Mouse (Mus musculus) R1 (cell line): Measurements from ENCODE around the gene Lrfn2.
A peak's percentile ranks its signal among the peaks of the same experiment; 100 is the strongest.

ENCODE experiments used
- DNase-seq: peaks from one replicate; pipeline ENCODE4 v3.0.0-alpha.2; 2018; ENCODE audit warnings: low read depth, low spot score

Gene Lrfn2

GRCm38 (mm10) chr17:48931621-48932405 lies at the start of gene Lrfn2:
Gene Lrfn2, plus strand, starts transcription at chr17:48932379.
- DNase-seq = peak; percentile 85

DNA sequence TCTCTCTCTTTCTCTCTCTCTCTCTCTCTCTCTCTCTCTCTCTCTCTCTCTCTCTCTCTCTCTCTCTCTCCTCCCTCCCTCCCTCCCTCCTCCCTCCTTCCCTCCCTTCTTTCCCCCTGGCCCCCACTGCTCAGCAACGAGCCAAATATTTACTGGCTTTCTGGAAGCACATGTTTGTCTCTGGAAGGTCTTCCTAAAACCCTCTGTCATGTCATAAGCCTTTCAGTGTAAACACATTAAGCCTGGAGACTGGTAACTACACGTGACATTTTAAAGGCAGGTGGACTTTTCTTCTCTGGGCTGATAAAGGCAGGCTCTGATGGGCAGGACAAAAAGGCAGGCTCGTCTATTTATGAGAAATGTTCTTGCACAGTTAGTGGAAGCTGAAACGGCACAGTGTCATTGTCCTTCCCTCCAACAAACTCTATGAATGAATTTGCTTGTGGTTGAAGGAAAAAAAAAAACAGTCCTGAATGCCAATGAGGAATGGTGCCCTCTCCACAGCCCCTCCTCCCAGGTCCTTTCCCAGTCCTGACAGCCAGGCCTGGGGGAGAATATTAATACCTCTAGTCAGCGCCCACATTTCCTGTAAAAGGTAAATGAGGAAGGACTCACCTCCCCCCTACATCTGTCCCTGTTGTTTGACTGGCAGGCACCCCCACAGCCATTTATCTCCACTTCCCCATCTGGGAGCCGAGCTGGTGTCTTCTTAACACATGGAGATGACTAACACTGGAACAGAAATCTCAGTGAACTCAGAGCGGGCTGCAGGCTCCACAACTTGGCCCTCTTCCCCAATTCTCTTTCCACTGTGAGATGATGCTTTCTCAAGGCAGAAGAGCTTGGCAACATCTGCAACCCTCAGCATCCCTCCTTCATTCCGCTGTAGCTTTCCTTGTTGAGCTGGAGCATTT lies 44.5 kb upstream of the Lrfn2 start:
- DNase-seq = no peak

DNA sequence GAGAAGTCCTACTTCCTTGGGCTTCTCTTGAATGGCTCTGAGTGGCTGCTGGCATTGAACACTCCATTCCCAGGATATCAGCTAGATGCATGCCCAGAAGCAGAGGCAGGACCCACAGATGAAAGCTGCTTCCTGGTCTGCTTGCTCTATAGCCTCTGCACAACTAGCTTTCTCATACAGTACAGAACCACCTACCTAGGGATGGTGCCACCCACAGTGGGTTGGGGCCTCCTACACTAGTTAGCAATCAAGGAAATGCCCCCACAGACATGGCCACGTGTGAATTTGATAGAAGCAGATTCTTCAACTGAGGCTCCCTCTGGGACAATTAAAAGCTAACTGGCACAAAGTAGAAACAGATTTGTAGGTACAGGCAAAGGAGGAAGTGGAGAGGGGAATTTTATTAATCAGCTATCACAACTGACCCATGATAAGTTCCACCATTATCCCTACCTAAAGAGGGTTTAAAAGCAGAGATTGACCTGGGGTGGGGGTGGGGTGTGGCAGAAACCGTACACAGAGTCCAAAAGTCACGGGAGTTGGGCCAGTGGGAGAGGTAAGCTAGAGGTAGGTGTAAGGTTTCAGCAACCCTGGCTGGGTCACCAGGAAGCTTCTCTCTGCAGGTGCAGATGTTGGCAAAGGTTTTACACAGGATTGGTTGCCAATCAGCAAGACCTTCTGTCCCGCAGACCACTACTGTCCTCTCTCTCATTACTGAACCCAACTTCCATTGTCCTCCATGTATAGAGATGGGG lies 26.7 kb upstream of the Lrfn2 start:
- DNase-seq = no peak

GRCm38 (mm10) chr17:48913437-48913836 lies 18.7 kb upstream of the Lrfn2 start:
- no peak for DNase-seq

DNA sequence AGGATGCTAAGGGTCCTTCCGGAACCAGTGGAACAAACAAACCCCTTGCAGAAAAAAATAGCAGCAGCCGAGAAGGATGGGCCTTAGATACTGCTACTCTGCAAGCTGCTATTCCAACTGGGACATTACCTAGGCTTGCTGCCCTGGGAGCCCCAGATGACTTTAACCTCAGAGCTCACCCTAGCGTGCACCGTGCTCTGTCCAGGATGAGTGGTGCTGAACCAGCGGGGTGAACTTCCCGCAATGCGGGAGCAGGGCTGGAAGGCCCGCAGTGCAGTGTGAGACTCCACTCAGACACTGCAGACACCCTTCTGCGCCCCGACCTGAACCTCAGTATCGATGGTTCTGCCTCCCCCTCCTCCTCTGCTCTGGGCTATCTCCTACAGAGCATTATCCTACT lies 14.8 kb upstream of the Lrfn2 start:
- peak; percentile 49 for DNase-seq

GRCm38 (mm10) chr17:48918458-48918857 lies 13.7 kb upstream of the Lrfn2 start:
- no peak for DNase-seq

GRCm38 (mm10) chr17:48922905-48923304 lies 9.3 kb upstream of the Lrfn2 start:
- no peak for DNase-seq

DNA sequence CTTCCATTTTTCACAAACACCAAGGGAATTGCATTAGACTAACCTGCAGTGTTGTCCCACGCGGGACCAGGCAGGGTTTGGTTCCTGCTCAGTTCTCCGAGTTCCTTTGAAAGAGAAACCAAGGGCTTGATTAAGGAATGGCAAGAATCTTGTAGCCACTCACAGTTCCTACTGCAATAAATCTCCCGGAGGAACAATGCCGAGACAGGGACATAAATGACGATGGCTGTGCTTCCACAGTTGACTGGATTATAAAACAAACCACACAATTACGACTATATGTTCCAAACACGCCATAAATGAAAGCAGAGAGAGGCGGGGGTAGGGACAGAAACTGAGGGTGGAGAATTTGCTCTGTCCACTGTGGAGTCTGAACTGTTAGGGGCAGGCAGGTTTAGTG lies 6.8 kb upstream of the Lrfn2 start:
- no peak for DNase-seq

DNA sequence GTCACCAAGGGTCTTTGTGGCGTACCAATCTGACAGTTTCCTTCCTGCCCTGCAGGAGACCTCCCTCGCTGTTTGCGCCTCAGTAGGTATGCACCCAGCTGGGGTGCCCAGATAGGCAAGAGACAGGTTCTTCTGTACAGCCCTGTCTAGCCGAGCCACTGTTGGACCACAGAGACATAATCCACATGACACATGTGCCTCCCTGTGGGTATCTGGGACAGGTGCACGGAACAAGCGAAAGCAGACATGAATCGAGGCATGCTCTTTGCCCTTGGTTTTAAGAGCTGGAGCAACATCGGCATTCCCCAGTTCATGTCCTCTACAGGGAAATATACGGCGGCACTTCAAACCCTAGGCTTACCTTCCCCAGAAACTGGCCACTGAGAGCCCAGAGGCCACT lies 1.2 kb upstream of the Lrfn2 start:
- DNase-seq = no peak

GRCm38 (mm10) chr17:48932406-48932906 lies 277 bp downstream of the Lrfn2 start:
- DNase-seq = peak; percentile 25

GRCm38 (mm10) chr17:48932916-48933315 lies 737 bp downstream of the Lrfn2 start:
- peak; percentile 8 for DNase-seq

GRCm38 (mm10) chr17:48935201-48935600 lies 3.0 kb downstream of the Lrfn2 start:
- DNase-seq = no peak

DNA sequence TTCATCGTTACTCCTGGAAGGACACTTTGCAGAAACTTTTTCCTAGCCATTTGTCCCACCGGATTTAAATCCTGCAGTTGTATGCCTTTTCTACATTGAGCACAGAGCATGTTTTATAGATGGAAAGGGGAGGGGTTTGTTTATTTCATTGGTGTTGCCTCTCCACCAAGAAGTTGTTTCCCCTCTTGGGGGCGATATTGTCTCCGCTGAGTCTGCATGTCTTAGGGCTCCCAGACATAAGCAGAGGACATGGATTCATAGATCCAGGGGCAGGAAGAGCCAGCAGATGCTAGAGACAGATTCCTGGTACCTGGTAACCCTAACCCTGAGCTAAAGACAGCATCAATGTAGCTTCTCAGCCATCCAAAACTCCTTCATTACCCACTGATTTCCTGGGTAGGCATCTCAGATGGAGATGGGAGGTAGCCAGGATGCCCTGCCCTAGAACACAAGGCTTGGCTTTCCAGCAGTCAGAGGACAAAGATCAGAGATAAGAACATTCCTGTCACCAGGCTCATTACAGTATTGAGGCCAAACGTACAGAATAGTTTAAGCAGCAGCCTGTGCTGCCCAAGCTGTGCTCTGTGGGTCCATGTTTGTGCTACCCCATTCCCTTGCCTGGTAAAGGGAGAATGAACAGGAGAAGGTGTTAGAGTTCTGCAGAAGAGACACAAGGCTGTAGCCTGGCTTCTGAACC lies 4.4 kb downstream of the Lrfn2 start:
- peak; percentile 74 for DNase-seq

DNA sequence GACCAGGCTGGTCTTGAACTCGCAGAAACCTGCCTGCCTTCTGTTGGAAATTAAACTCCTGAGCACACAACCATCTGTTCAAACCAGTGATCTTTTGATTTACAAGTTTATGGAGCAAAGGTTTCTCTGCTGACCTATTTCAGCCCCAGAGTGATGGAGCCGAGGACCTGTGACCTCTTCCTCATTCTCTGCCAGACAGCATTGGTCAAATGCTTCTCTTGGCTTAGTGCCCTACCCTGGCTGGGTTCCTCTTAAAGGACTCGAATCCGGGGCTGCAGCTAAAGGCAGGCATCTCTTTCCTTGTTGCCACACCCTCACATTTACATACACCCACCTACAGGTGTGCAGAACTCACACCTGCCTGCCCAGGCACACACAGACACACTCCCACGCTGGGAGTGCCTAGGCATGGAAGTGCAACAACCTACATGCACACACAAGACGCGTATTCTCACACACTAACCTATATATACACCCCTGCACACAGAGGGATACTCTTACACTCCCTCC lies 6.6 kb downstream of the Lrfn2 start:
- DNase-seq = no peak

- DNase-seq = no peak
Measured at GRCm38 (mm10) chr17:48946315-48946714, 14.1 kb downstream of the Lrfn2 start.

DNA sequence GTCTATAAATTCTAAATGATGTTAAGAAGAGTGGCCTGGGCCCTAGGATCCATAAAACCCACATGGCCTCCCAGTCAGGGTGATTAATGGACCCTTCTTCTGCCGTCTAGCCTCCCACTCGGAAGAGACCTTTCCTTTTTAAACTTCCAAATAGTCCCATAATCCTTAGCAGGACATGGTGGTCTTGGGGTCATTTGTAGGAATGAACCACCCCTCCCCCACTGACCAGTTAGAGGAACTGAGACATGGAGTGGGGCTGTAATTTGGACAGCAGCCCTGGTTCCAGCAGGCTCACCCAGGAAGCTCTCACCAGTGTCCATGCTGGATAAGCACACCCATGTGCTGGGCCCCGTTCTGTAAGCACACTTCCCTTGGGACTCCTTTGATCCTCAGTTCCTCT lies 14.6 kb downstream of the Lrfn2 start:
- DNase-seq = no peak

DNA sequence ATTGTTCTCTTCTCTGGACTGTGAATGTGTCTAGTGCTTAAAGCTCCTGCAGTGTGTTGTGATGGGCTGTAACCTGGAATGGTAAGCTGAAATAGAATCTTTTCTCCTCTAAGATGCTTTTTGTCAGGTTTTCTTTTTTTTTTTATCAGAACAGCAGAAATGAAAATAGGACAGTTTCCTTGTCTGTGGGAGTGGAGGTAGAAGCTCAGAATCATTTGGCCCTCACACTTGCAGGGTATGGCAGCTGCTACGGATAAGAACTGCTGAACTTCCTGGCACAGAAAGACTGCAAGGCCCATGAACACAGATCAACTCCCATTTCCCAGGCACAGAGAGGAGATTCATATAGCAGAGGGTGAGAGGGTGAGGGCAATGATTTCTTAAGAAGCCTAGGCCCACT lies 19.1 kb downstream of the Lrfn2 start:
- DNase-seq = no peak

DNA sequence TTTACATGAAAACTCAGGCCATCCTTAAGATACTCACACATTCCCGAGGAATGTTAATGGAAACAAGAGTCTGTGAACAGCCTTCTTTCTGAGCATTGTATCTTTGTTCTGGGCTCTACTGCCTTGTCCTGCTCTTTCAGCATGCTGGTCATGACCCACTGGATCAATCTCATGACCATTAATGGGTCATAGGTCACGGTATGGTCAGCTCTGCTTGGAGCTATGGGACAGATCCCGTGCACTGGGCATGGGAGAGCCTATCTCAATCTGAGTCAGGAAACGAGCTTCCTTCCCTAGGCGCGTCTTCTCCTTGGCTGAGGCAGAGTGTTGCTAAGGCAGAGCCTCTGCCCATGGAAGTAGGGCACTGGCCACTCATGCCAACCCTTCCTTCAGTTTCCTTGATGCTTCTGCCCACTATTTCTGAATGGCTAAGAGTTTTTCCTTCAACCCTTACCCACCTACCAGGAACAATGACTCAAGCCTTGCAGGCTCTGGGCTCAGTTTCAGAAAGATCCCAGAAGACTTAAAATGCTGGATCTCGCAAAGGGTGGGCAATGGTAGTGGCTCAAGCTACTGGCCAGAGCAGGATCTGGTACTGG lies 24.0 kb downstream of the Lrfn2 start:
- no peak for DNase-seq

DNA sequence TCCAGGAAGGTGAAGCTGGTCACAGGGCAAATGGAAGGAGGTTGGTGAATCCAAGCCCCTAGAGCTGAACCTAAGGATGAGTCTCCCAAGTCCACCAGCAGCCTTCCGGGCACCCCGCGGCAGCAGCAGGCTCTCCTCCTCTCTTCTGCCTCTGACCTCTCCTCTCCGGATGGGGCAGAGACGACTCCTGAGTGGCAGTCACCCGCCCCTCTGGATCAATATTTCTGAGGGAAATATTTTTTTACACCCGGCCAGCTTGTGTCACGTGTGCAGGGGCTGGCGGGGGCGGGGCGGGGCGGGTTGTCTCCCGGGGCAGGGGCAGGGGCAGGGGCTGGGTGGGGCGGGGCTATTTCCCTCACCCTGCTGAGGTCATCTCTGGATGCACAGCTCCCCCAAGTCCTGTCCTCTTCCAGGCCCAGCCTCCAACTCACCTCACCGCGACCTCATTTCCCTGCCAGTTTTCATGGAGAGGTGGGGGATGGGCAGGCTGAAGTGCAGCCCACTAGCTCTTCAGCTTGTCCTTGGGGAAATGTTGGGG lies 28.1 kb downstream of the Lrfn2 start:
- DNase-seq = peak; percentile 83

GRCm38 (mm10) chr17:48962646-48963045 lies 30.5 kb downstream of the Lrfn2 start:
- DNase-seq = no peak
